11 mouse cellular contexts compared by ENCODE assay signal in the genomic region with DNA sequence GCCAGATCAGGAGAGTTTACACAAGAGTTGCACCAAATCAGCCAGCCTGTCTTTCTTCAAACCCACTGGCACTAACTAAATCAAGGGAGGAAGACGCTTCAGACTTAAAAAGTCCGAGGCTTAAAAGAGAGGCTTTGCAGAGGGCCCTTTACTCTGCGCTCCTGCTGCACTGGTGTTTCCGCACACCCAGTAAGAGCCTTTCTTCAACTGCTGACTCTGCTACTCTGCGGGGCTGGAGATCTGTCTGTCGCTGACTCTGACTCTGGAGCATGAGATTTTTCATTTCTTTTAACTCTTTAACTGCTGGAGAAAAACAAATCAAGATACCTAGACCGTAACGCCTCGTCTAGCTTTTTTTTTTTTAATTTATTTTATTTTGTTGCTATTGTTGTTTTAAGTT. TPM values are rescaled to one million over a fixed set of nuclear protein-coding genes. Genes with fewer than 3 reads are reported as not detected.
DNase-seq lines count a peak whose midpoint lies in the region; ATAC-seq lines count a peak whose summit lies in the region.
"Had no signal": no experiment of that assay in that cellular context is flagged by ENCODE, and none has a peak within 500 bp of the region (broad histone marks: within the 10 kb centered on the region; RNA-seq: fewer than 3 reads in every experiment).

No protein-coding gene starts in this region.

- H3K27me3 ChIP-seq in hindbrain, embryonic 13.5 days, result no peaks in the 10 kb centered on the region
- H3K27me3 ChIP-seq in hindbrain, embryonic 11.5 days (ENCODE audit: control insufficient read depth, insufficient read depth, low read length), result no peaks in the 10 kb centered on the region
- H3K27me3 ChIP-seq in midbrain, embryonic 10.5 days (ENCODE audit: low read depth, poor library complexity, severe bottlenecking), result no peaks in the 10 kb centered on the region
- H3K27me3 ChIP-seq in midbrain, embryonic 13.5 days, result no peaks in the 10 kb centered on the region
- no peaks in the 10 kb centered on the region for H3K27me3 ChIP-seq in intestine, embryonic 15.5 days (replicated peaks)
- H3K27me3 ChIP-seq in stomach, embryonic 16.5 days (ENCODE audit: control insufficient read depth, insufficient read depth, low read length), result no peaks in the 10 kb centered on the region
- H3K27me3 ChIP-seq: neural tube, embryonic 12.5 days had no signal

- 57% methylated on average over 9 of the region's 9 CpGs for WGBS in hindbrain, embryonic 13.5 days
- WGBS in hindbrain, embryonic 11.5 days, result 57% methylated on average over 9 of the region's 9 CpGs
- WGBS in midbrain, embryonic 10.5 days, result 72% methylated on average over 9 of the region's 9 CpGs
- WGBS in midbrain, embryonic 13.5 days, result 48% methylated on average over 9 of the region's 9 CpGs
- 42% methylated on average over 9 of the region's 9 CpGs for WGBS in intestine, embryonic 15.5 days
- 40% methylated on average over 9 of the region's 9 CpGs for WGBS in stomach, embryonic 16.5 days

- H3K9me3 ChIP-seq in hindbrain, embryonic 13.5 days, result no peaks in the 10 kb centered on the region; the same call in 1 of the 2 replicates
- no peaks in the 10 kb centered on the region for H3K9me3 ChIP-seq in hindbrain, embryonic 11.5 days (ENCODE audit: control insufficient read depth, low read length)
- no peaks in the 10 kb centered on the region for H3K9me3 ChIP-seq in midbrain, embryonic 10.5 days (replicated peaks)
- 0 out of 2 replicates have a peak, but pooled peaks cover 3% of the 10 kb centered on the region for H3K9me3 ChIP-seq in midbrain, embryonic 13.5 days
- no peaks in the 10 kb centered on the region for H3K9me3 ChIP-seq in intestine, embryonic 15.5 days
- no peaks in the 10 kb centered on the region for H3K9me3 ChIP-seq in stomach, embryonic 16.5 days (replicated peaks; ENCODE audit: control insufficient read depth, low read length)

- no peak overlapping the region for H3K4me2 ChIP-seq in hindbrain, embryonic 13.5 days
- H3K4me2 ChIP-seq in hindbrain, embryonic 11.5 days (replicated peaks; ENCODE audit: low read depth, low read length), result no peak overlapping the region
- H3K4me2 ChIP-seq in midbrain, embryonic 13.5 days (replicated peaks), result no peak overlapping the region
- no peak overlapping the region for H3K4me2 ChIP-seq in intestine, embryonic 15.5 days (replicated peaks)
- H3K4me2 ChIP-seq in stomach, embryonic 16.5 days (ENCODE audit: low read depth, low read length), result peak overlapping the region; percentile 23; the same call in 1 of the 2 replicates
- H3K4me2 ChIP-seq: neural tube, embryonic 12.5 days had no signal

- H3K4me3 ChIP-seq in hindbrain, embryonic 13.5 days, result no peak overlapping the region
- H3K4me3 ChIP-seq in hindbrain, embryonic 11.5 days (ENCODE audit: low read depth, low read length), result no peak overlapping the region
- H3K4me3 ChIP-seq in midbrain, embryonic 10.5 days, result no peak overlapping the region
- H3K4me3 ChIP-seq in midbrain, embryonic 13.5 days (replicated peaks), result no peak overlapping the region
- H3K4me3 ChIP-seq in intestine, embryonic 15.5 days (replicated peaks), result no peak overlapping the region
- H3K4me3 ChIP-seq in stomach, embryonic 16.5 days (replicated peaks; ENCODE audit: low read length), result no peak overlapping the region
- H3K4me3 ChIP-seq: neural tube, embryonic 12.5 days had no signal

- no peaks in the 10 kb centered on the region for H3K36me3 ChIP-seq in hindbrain, embryonic 13.5 days
- H3K36me3 ChIP-seq in hindbrain, embryonic 11.5 days (ENCODE audit: control insufficient read depth, insufficient read depth, low read length), result no peaks in the 10 kb centered on the region
- no peaks in the 10 kb centered on the region for H3K36me3 ChIP-seq in midbrain, embryonic 10.5 days
- H3K36me3 ChIP-seq in midbrain, embryonic 13.5 days, result no peaks in the 10 kb centered on the region
- no peaks in the 10 kb centered on the region for H3K36me3 ChIP-seq in intestine, embryonic 15.5 days
- H3K36me3 ChIP-seq in stomach, embryonic 16.5 days (ENCODE audit: control insufficient read depth, insufficient read depth, low read length), result no peaks in the 10 kb centered on the region
- H3K36me3 ChIP-seq: neural tube, embryonic 12.5 days had no signal

- no peak overlapping the region for H3K9ac ChIP-seq in hindbrain, embryonic 13.5 days
- no peak overlapping the region for H3K9ac ChIP-seq in hindbrain, embryonic 11.5 days (ENCODE audit: low read depth, low read length)
- no peak overlapping the region for H3K9ac ChIP-seq in midbrain, embryonic 13.5 days (replicated peaks)
- H3K9ac ChIP-seq in intestine, embryonic 15.5 days, result no peak overlapping the region
- H3K9ac ChIP-seq in stomach, embryonic 16.5 days (ENCODE audit: low read length), result peak overlapping the region; percentile 52; the same call in 1 of the 2 replicates
- H3K9ac ChIP-seq: neural tube, embryonic 12.5 days had no signal

- peaks cover 22% of the 10 kb centered on the region for H3K4me1 ChIP-seq in hindbrain, embryonic 13.5 days (replicated peaks)
- no peaks in the 10 kb centered on the region for H3K4me1 ChIP-seq in hindbrain, embryonic 11.5 days (replicated peaks; ENCODE audit: control insufficient read depth, insufficient read depth, low read length)
- H3K4me1 ChIP-seq in midbrain, embryonic 10.5 days, result peaks cover 24% of the 10 kb centered on the region
- H3K4me1 ChIP-seq in midbrain, embryonic 13.5 days (replicated peaks), result peaks cover 13% of the 10 kb centered on the region; the same call in 1 of the 2 replicates
- H3K4me1 ChIP-seq in intestine, embryonic 15.5 days (replicated peaks), result peaks cover 11% of the 10 kb centered on the region; the same call in 1 of the 2 replicates
- peaks cover 16% of the 10 kb centered on the region; the same call in 1 of the 2 replicates for H3K4me1 ChIP-seq in stomach, embryonic 16.5 days (ENCODE audit: control insufficient read depth, insufficient read depth, low read length)

- DNase-seq in hindbrain, embryonic 11.5 days (ENCODE audit: low spot score), result no peak
- no peak for DNase-seq in midbrain, embryonic 10.5 days (ENCODE audit: low spot score)
- DNase-seq in retina, postnatal 1 day, result no peak
- no peak for DNase-seq in neural tube, embryonic 10.5 days (ENCODE audit: extremely low spot score, low spot score)
- DNase-seq: cerebellum, postnatal 36 days; kidney, adult 9 months had no signal

- no peak for ATAC-seq in hindbrain, embryonic 13.5 days (ENCODE audit: low FRiP score)
- ATAC-seq in hindbrain, embryonic 11.5 days (ENCODE audit: low FRiP score), result no peak
- no peak for ATAC-seq in midbrain, embryonic 13.5 days
- ATAC-seq in intestine, embryonic 15.5 days, result no peak
- no peak for ATAC-seq in stomach, embryonic 16.5 days (ENCODE audit: insufficient read depth, low FRiP score)

- H3K27ac ChIP-seq in hindbrain, embryonic 13.5 days, result peak overlapping the region; percentile 55
- H3K27ac ChIP-seq in hindbrain, embryonic 11.5 days (ENCODE audit: low read depth, low read length), result no peak overlapping the region
- 0 out of 2 replicates have a peak overlapping the region, but pooled peaks have one; percentile 2 for H3K27ac ChIP-seq in midbrain, embryonic 10.5 days (replicated peaks)
- H3K27ac ChIP-seq in midbrain, embryonic 13.5 days, result no peak overlapping the region
- 0 out of 2 replicates have a peak overlapping the region, but pooled peaks have one; percentile 13 for H3K27ac ChIP-seq in intestine, embryonic 15.5 days
- H3K27ac ChIP-seq in stomach, embryonic 16.5 days (ENCODE audit: low read length), result peak overlapping the region; percentile 73
- H3K27ac ChIP-seq: neural tube, embryonic 12.5 days had no signal

RNA-seq across cellular contexts. Expression of a gene that starts 7.6 kb away (rescaled TPM):
- polyA plus RNA-seq in hindbrain, embryonic 13.5 days (2015; fragmentation: Nextera tagmentation; extraction: Ambion mirVana), result 0.79 and 1.3 TPM in 2 replicates
- polyA plus RNA-seq in hindbrain, embryonic 11.5 days (2014; fragmentation: Nextera tagmentation; extraction: Ambion mirVana), result 6.3 and 8.6 TPM in 2 replicates
- polyA plus RNA-seq in midbrain, embryonic 10.5 days (2016; fragmentation: Nextera tagmentation; extraction: Ambion mirVana), result 3.0 and 3.4 TPM in 2 replicates
- polyA plus RNA-seq in midbrain, embryonic 13.5 days (2015; fragmentation: Nextera tagmentation; extraction: Ambion mirVana), result 0.47 TPM in 1 of 2 replicates, not detected in the other
- 70.8 and 77.4 TPM in 2 replicates for polyA plus RNA-seq in intestine, embryonic 15.5 days (2015; fragmentation: Nextera tagmentation; extraction: Ambion mirVana)
- polyA plus RNA-seq in stomach, embryonic 16.5 days (2015; fragmentation: Nextera tagmentation; extraction: Ambion mirVana), result 497 and 614 TPM in 2 replicates

RNA-seq across cellular contexts. Expression of a gene that starts 25.0 kb away (rescaled TPM):
- polyA plus RNA-seq in hindbrain, embryonic 13.5 days (2015; fragmentation: Nextera tagmentation; extraction: Ambion mirVana), result 1.1 and 1.6 TPM in 2 replicates
- 1.0 and 2.8 TPM in 2 replicates for polyA plus RNA-seq in hindbrain, embryonic 11.5 days (2014; fragmentation: Nextera tagmentation; extraction: Ambion mirVana)
- 1.1 and 1.2 TPM in 2 replicates for polyA plus RNA-seq in midbrain, embryonic 10.5 days (2016; fragmentation: Nextera tagmentation; extraction: Ambion mirVana)
- polyA plus RNA-seq in midbrain, embryonic 13.5 days (2015; fragmentation: Nextera tagmentation; extraction: Ambion mirVana), result 0.16 and 0.30 TPM in 2 replicates
- 1.5 TPM in 2 replicates for polyA plus RNA-seq in intestine, embryonic 15.5 days (2015; fragmentation: Nextera tagmentation; extraction: Ambion mirVana)
- 0.92 and 1.7 TPM in 2 replicates for polyA plus RNA-seq in stomach, embryonic 16.5 days (2015; fragmentation: Nextera tagmentation; extraction: Ambion mirVana)

RNA-seq across cellular contexts. Expression of a gene that starts 27.1 kb away (rescaled TPM):
- polyA plus RNA-seq in hindbrain, embryonic 13.5 days (2015; fragmentation: Nextera tagmentation; extraction: Ambion mirVana), result 27.3 and 30.6 TPM in 2 replicates
- polyA plus RNA-seq in hindbrain, embryonic 11.5 days (2014; fragmentation: Nextera tagmentation; extraction: Ambion mirVana), result 15.6 and 18.1 TPM in 2 replicates
- 3.5 and 6.8 TPM in 2 replicates for polyA plus RNA-seq in midbrain, embryonic 10.5 days (2016; fragmentation: Nextera tagmentation; extraction: Ambion mirVana)
- polyA plus RNA-seq in midbrain, embryonic 13.5 days (2015; fragmentation: Nextera tagmentation; extraction: Ambion mirVana), result 5.2 and 5.6 TPM in 2 replicates
- polyA plus RNA-seq in intestine, embryonic 15.5 days (2015; fragmentation: Nextera tagmentation; extraction: Ambion mirVana), result 64.5 and 80.1 TPM in 2 replicates
- polyA plus RNA-seq in stomach, embryonic 16.5 days (2015; fragmentation: Nextera tagmentation; extraction: Ambion mirVana), result 127 and 129 TPM in 2 replicates

RNA-seq across cellular contexts. Expression of a gene that starts 30.9 kb away (rescaled TPM):
- 0.65 and 0.78 TPM in 2 replicates for polyA plus RNA-seq in hindbrain, embryonic 13.5 days (2015; fragmentation: Nextera tagmentation; extraction: Ambion mirVana)
- 0.56 and 1.4 TPM in 2 replicates for polyA plus RNA-seq in hindbrain, embryonic 11.5 days (2014; fragmentation: Nextera tagmentation; extraction: Ambion mirVana)
- polyA plus RNA-seq in midbrain, embryonic 10.5 days (2016; fragmentation: Nextera tagmentation; extraction: Ambion mirVana), result 1.00 and 1.5 TPM in 2 replicates
- polyA plus RNA-seq in midbrain, embryonic 13.5 days (2015; fragmentation: Nextera tagmentation; extraction: Ambion mirVana), result 0.18 and 0.59 TPM in 2 replicates
- 37.9 and 47.0 TPM in 2 replicates for polyA plus RNA-seq in intestine, embryonic 15.5 days (2015; fragmentation: Nextera tagmentation; extraction: Ambion mirVana)
- polyA plus RNA-seq in stomach, embryonic 16.5 days (2015; fragmentation: Nextera tagmentation; extraction: Ambion mirVana), result 35.7 and 36.0 TPM in 2 replicates

RNA-seq across cellular contexts. Expression of a gene that starts 32.9 kb away (rescaled TPM):
- polyA plus RNA-seq in hindbrain, embryonic 13.5 days (2015; fragmentation: Nextera tagmentation; extraction: Ambion mirVana), result 108 and 116 TPM in 2 replicates
- 8.7 and 12.6 TPM in 2 replicates for polyA plus RNA-seq in hindbrain, embryonic 11.5 days (2014; fragmentation: Nextera tagmentation; extraction: Ambion mirVana)
- polyA plus RNA-seq in midbrain, embryonic 10.5 days (2016; fragmentation: Nextera tagmentation; extraction: Ambion mirVana), result 0.70 and 2.8 TPM in 2 replicates
- polyA plus RNA-seq in midbrain, embryonic 13.5 days (2015; fragmentation: Nextera tagmentation; extraction: Ambion mirVana), result 49.2 and 50.8 TPM in 2 replicates
- polyA plus RNA-seq in intestine, embryonic 15.5 days (2015; fragmentation: Nextera tagmentation; extraction: Ambion mirVana), result 20.3 and 20.7 TPM in 2 replicates
- 22.2 and 25.8 TPM in 2 replicates for polyA plus RNA-seq in stomach, embryonic 16.5 days (2015; fragmentation: Nextera tagmentation; extraction: Ambion mirVana)

Comparison
In these comparisons a context has a peak if more than half of its experiments do, and no peak if none do; other contexts are left out.
1. H3K27ac ChIP-seq: peak in hindbrain, embryonic 13.5 days (single experiment), midbrain, embryonic 10.5 days (single experiment), intestine, embryonic 15.5 days (single experiment) and stomach, embryonic 16.5 days (single experiment); none in hindbrain, embryonic 11.5 days (single experiment) and midbrain, embryonic 13.5 days (single experiment).